Mouse (Mus musculus) CD4-positive helper T cell, adult 2 months (primary cell): ENCODE data around the gene Thoc6.

Experiments
- DNase-seq: peaks from one replicate; pipeline ENCODE4 v3.0.0-alpha.2; 2012; ENCODE audit warnings: low read depth, missing footprints, low spot score

Thoc6 gene

DNA sequence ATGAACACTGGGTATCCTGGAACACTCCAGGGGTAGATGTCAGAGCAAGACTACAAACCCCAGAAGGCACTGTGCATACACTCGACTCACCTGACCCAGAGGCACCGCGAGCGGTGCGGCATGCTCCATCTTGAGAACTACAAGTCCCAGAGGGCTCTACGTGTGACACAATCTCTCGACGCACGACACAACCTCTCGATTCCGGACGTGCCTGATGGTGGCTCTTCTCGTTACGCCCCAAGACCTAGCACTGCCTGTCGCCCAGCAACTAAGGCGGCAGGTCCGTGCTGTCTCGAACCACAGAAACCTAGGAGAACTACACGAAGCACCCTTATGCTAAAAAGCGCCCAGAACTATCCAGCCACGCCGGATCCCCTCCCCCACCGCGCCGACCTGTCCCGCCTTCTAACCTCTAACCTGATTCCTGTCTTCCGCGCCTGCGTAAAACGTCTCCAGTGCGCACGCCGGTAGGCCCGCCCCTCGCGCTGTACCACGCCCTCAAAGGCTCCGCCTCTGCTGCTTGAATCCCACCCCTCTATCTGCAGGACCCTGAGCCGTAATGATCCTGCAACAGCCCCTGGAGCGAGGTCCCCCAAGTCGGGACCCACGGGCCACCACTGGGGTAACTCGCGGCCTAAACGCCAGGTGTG, at the start of gene Thoc6, which contains the start of gene Hcfc1r1:
TSS of gene Thoc6 (minus strand) at position 459 of the 650 bp plus-strand sequence.
TSS of gene Hcfc1r1 (plus strand) at position 173 of the 650 bp plus-strand sequence.
- DNase-seq = peak; percentile 97

DNA sequence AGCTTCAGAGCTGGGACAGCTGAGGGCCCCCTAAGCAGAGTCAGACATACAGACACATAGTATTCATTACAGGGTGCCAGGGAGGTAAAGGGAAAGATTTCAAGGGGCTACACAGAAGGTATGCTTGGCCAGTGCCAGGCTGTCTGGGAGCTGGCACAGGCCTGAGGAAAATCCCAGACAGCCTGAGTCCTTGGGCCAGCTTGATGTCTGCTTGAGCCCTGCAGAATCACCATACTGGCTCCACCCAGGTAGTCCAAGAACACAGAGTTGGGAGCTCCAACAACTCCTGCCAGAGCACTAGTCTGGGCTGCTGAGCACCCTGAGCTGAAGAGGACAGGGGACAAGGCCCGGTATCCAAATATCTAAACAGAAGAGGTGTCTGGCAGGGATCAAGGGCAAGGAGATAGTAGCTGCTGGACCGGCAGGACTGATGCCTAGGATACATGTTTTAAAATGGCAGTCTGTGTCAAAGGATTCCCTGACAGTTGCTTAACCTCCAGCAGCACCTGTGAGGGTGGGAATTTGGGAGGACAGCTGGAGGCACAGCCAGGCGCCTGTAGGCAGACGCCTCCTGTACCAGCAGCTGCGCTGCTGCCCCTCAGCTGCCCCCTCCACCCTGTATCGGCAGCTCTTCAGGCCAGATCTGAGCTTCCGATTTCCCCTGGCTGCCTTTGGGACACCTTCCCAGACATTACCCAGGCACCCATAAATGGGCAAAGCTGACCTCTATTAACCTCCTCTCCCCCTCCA, 48.9 kb upstream of the Thoc6 start, which contains the start of gene 1520401A03Rik:
TSS of gene 1520401A03Rik (minus strand) at position 408 of the 750 bp plus-strand sequence.
- DNase-seq = no peak

DNA sequence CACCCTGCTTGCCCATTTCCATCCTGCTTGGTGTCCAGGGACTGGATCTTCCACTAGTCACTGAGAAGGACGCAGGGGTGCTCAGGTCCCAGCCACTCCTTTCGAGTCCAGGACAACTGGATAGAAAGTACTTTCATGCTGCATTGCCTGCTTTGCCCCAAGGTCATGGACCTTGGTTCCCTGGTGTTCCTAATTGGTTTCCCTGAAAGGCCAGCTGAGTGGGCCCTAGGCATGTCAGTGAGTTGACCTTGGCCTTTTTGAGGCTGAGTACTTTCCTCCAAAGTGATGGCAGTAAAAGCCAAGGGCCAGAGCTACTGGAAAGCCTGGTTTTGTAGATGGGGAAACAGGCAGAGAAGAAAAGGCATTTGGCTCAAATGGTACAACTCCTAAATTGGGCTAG, 48.2 kb upstream of the Thoc6 start:
- DNase-seq = no peak

DNA sequence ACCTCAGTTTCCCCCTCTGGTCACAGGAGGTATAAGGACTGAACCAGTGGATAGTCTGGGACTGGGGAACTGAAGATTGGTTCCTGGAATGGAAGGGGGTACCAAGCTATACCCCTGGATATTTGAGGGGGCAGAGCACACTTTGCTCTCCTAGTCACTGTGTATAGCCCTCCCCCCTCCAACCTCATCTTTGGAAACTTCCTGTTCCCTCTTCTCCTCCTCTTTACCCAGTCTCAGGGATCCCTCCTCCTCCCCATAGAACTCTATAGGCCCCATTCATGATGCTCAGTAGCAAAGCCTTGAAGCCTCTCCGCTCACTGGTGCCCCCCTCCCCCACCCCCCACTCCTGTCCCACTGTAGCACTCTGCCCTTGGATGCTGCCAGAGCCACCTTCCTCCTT, 45.8 kb upstream of the Thoc6 start:
- no peak for DNase-seq

DNA sequence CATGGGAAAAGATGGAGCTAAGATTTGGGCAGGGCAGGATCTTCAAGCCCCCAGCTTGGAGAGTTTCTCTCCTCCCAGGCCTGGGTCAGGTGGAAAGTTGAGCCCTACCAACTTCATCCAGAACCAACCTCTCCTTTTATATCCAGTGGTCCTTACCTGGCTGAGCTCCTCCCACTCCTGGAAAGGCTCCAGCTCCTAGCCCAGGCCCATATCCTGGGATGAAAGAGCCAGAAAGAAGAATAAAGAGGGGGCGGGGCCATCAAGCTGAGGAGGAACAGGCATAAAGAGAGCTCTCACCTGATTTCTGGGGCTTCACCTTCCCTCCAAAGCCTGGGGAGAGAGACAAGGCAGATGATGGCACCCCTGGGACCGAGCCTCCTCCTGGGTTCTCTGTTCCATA, 43.3 kb upstream of the Thoc6 start:
- no peak for DNase-seq

DNA sequence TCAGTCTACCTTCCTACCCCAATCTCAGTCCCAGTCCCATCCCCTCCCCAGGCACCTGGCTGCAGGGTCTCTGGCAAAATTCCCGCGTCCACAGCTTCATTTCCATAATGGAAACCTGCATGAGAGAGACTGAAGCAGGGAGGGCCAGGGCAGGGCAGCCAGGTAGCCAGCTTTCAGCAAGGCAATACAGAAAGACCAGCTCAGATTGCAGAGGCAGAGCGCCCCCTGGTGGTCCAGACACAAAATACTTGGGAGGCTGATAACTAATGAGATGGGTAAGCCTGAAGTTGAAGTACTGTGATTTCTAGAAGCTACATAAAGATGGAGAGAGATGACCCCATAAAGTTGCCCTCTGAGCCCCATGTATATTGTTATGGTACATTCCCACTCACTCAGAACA, 32.5 kb upstream of the Thoc6 start:
- peak; percentile 67 for DNase-seq

DNA sequence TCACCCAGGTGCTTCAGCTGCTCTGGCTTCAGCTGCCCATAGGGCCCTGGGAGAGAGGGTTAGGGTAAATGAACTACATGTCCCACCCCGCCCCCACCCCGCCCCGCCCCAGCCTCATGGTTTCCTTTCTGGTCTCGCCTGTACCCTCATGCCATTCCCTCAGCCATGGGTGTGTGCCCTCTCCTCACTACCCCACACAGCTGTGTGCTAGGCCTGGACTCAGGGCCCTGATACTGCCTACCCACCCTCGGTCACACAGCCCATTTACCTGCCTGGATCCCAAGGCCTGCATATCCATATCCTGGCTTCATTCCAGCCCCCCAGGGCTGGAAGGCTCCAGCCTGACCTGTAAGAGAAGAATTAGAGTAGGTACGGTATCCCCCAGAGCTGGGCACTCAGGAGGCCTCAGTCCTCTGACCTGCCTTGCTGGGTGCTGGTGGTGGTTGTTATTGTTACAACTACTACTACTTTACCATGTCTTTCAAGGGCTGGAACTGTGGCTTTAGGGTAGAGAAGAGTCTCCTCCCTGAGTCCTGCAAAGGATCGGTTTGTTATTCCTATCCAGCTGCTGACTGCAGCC, 31.9 kb upstream of the Thoc6 start:
- no peak for DNase-seq

DNA sequence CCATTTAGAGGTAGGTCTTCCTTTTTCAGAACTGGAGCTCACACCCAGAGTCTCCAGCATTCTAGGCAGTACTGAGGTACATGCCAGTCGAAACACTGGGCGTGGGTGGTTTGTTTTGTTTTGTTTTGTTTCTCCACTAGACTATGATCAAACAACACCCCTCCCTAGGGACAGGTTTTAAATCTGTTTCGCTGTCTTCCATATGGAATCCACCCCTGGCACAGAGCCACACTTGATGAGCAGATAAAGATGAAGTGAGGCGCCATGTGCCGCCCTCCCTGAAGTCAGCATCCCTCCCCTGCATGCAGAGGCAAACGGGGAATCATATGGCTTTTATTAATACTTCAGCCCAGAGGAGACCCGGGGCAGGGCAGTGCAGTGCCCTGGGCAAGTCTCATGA, 31.1 kb upstream of the Thoc6 start:
- DNase-seq = no peak

DNA sequence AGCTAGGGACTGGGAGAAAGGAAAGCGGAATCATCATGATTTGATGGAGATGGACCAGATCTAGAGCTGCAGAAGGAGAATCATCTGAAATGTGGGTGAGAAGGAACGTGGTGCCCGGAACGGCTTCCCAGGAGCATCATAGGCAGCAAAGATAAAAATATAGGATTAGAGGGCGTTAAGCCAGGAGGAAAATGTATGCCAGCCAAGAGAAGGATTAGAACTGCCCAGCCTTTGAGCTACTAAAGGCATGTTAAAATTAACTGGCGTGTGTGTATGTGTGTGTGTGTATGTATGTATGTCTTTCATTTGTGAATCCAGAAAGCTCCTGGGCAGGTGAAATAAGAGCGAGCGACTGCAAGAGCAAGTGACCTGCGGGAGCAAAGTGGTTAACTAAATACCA, 29.6 kb upstream of the Thoc6 start:
- DNase-seq = no peak

DNA sequence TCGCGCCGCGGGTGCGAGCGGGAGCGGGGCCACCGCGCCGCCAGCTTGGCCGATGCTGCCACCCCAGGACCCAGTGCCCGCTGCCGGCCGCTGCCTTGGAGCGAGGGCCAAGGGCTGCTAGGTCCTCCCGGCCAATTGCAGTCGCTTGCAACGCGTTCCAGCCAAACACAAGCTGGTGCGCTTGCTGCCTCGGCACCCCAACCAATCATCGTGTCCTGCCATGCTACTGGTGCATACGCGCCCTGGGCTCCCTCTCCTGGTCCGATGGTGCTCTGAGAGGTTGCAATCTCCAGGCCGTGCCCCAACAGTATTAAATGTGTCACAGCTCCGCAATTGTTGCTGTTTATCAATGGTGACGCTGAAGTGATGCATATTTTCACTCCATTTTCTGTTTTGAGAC, 26.4 kb upstream of the Thoc6 start:
- peak; percentile 82 for DNase-seq

DNA sequence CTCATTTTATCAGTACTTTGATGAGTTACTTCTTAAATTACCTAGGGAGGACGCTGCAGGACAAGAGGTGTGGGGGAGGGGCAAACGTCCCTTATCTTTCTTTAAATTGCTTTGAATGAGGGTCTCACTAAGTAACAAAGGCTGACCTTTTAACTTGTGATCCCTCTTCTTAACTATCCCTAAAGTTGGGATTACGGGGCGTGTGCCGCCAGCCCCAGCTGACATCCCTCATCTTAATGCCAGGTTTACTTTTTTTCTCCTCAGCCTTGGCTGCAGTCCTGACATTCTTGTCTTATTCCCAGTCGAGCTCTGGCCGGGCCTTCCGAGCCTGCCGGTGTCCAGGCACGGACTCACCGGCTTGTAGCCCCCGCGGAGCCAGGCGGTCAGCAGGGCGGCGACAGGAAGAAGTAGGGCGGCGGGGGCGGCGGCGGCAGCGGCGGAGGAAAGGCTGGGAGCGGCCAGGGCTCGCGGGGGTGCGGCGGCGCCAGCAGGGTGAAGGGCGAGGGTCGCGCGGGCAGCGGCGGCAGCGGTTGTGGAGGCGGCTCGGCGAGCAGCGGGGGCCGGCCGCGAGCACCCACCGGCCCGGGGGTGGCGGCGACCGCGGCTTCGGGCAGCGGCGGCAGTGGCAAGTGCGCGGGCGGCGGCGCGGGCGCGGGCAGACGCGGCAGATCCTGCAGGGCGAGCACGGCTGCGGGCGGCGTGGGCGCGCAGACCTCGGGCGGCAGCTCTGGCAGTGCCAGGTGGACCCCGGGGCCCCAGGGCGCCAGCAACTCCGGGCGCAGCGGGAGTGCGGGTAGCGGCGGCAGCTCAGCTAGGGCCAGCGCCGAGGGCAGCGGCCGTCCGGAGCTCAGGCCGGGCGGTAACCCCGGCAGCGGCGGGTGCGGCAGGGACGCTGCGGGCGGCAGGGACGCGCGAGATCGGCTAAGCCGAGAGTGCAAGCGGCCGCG, 25.7 kb upstream of the Thoc6 start:
- no peak for DNase-seq

DNA sequence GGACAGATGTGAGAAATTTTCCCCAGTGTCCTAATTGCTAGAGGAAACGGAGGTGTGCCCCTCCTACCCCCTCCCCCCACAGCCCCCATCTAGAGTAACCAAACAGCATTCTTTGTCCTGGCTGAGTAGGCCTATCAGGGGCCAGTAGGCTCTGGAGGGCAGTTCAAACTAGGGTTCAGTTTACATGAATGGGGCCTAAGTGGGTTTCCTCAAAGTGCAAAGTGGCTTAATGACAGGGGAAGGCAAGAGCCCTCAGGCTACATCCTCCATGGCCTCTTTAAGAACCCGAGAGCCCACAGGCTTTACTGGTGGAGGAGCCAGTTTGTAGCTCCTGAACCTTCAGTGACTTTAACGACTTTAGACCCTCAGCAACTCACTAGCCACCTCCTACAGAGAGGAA, 22.1 kb upstream of the Thoc6 start:
- DNase-seq = no peak

DNA sequence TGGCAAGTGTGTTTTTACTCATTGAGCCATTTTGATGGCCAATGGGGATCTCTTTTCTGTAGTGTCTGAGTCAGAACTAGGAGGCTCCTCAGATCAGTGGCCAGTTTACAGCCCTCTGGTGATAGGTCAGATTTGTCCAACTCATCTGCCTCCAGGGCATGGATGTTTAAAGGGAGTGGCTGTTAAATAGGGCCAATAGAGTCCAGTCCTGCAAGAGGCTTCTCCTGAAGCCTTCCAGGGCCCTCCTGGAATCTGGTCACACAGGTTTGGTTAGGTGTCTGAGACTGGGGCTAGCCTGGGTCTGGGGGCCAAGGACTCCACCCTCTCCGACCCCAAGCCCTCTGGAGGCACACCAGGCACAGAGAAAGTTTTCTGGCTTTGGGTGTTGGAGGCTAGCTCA, 20.8 kb upstream of the Thoc6 start:
- no peak for DNase-seq

DNA sequence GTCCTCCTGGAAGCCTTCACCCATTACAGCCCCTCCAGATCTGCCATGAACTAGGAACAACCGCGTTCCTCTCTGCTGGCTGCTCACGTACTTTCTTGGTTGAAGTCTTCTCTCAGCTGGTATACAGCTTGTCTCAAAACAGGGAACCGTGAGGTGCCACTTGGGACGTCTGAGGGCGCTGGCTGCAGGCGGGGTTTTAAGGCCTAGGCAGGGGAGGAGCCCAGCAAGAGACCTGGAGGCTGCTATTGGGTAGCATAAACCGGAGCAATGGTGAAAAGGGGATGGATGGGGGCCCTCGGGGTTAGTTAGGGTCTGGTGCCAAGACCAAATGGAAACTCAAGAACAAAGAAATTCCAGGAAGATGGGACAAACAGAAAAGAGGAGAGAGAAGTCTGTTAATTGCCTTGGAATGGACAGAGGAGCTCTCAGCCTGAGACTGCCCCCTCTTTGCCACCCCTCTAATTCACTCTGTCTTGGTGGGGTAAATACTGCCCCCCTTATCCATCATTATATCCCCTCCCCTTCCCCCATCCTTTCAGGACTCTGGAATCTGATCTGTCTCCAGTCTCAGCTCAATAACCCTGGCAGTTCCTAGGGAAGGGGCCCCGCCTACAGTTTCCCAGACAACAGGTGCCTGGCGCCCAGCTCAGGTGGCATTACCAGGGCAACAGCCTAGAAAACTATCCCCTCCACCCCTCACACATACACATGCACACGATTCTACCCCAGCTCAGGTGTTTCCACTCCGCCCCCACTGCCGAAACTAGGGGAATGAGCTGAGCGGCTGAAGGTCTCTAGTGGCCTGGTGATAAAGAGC, 10.4 kb upstream of the Thoc6 start, which contains the start of gene Cldn9:
TSS of gene Cldn9 (minus strand) at position 171 of the 817 bp plus-strand sequence.
- no peak for DNase-seq

DNA sequence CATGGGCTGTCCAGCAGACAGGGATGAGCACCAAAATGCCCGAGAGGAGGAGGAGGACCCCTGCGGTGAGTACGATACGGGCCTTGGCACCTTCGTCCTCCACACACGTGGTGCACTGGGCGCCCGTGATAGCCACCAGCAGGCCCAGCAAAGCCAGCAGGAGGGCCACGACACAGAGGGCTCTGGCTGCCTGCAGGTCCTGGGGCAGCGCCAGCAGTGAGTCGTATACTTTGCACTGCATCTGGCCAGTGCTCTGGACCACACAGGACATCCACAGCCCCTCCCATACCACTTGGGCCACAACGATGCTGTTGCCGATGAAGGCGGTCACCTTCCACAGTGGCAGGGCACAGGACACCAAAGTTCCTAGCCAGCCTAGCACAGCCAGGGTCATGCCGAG, 9.5 kb upstream of the Thoc6 start:
- no peak for DNase-seq

DNA sequence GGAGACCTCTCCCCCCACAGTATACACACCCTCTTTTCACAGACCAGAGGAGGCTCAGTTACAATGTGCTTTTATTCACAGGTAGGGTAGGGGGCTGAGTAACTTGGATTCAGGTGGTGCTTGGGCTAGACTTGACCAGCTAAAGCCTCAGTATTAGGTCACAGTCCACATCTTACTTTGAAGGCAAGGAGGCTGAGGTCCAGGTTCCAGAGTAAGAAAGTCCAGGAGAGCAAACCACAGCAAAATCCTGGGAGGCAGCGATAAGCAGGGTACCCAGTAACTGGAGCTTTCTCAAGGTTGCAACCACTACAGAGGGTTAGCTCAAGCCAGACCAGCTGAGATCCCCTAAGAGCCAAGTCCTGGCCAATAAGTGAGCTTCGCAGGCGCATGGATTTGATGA, 8.8 kb upstream of the Thoc6 start:
- DNase-seq = no peak

DNA sequence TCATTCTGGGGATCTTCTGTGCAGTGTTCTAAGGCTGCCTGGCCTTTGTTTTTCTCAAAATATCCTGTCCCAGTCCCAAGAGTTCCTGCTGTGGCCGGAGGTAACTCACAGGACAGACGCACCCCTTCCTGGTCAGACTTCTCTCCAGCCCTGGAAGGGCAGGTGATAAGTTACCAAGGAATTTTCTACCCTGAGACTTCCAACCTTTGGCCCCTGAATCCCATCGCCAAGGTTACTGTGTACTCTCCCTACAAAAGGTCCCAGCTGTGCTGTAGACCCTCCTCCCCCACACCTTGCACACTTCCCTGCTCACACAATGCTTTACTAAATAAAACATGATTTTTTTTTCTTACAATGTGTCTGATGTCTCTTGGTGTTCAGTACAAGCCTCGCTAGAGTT, 8.4 kb upstream of the Thoc6 start:
- no peak for DNase-seq

DNA sequence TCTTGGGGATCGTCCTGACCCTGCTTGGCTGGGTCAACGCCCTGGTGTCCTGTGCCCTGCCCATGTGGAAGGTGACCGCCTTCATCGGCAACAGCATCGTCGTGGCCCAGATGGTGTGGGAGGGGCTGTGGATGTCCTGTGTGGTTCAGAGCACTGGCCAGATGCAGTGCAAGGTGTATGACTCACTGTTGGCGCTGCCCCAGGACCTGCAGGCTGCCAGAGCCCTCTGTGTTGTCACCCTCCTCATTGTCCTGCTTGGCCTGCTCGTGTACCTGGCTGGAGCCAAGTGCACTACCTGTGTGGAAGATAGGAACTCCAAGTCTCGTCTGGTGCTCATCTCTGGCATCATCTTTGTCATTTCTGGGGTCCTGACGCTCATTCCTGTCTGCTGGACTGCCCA, 7.4 kb upstream of the Thoc6 start:
- DNase-seq = no peak

DNA sequence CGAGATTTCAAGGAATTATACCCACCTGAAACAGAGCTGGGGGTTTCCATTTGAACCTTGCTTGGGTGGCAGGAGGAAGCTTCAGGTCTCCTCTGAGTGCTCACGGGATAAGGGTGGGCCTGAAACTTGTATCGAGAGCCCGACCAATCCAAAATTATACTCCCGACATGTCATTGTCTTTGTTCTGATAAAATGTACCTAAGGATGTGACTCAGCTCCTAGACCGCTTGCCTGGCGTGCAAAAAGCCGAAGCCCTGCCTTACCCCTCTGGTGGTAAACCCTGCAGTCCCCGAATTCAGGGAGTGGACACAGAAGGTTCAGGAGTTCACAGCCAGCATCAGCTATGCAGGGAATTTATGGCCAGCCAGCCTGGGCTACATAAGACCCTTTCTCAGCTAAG, 6.7 kb upstream of the Thoc6 start:
- DNase-seq = no peak

DNA sequence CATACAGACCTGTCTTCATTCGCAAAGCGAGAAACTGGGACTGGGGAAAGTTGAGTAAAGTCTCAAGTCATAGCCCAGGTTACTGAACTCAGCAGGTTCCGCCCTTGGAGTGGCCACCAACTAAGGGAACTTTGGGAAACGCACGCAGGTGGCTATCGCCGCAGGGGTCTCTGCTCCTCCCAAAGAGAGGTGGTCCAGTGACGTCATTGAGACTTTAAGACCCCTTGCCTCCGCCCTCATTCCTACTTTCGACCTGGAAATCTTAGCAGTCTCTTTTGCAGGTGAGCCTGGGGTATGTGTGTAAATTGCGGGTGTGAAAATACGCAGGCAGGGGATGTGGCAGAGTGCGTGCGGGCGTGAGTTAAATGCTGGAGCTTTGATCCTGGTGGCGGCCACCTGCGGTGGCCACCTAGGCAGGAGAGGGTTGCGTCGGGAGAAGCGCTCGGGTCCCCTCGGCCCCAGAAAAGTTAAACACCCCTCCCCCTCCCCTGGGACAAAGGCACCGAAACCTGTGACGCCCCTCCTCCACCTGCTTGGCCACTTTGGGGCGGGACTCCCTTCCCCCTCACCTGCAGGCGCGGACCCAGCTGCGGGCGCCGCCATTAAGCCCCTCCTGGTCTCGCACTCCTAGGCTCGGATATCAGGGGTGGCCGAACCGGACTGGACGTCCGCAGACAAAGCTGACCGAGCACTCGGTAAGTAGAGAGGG, 5.6 kb upstream of the Thoc6 start, which contains the start of gene Cldn6:
TSS of gene Cldn6 (plus strand) at position 123 of the 709 bp plus-strand sequence.
- DNase-seq = no peak
